Mouse (Mus musculus) small intestine, adult 2 months (tissue): Measurements from ENCODE around the gene Pank1. TPM values are rescaled to one million over a fixed set of nuclear protein-coding genes. Genes with fewer than 3 reads are reported as not detected.

ENCODE experiments used
- H3K27ac ChIP-seq: fragments of 200-500 bp; 2 replicates; pipeline ENCODE4 v1.5.1; 2012; ENCODE audit warnings: low read depth, low read length, control low read depth, inconsistent platforms; ENCODE audit not compliant: insufficient read depth
- H3K27me3 ChIP-seq: fragments of 200-500 bp; 2 replicates; pipeline ENCODE4 v1.6.1; 2012; ENCODE audit warnings: mild to moderate bottlenecking, moderate library complexity, low read length, inconsistent platforms; ENCODE audit not compliant: control insufficient read depth, insufficient read depth
- H3K36me3 ChIP-seq: fragments of 200-500 bp; 2 replicates; pipeline ENCODE4 v1.6.1; 2012; ENCODE audit warnings: mild to moderate bottlenecking, low read length, control low read depth, inconsistent platforms; ENCODE audit not compliant: control insufficient read depth, insufficient read depth
- H3K4me1 ChIP-seq: fragments of 200-500 bp; 2 replicates; pipeline ENCODE4 v1.6.1; 2012; ENCODE audit warnings: low read length, inconsistent platforms, mixed read lengths; ENCODE audit not compliant: control insufficient read depth, insufficient read depth, insufficient read length
- H3K4me3 ChIP-seq: fragments of 200-500 bp; 2 replicates; pipeline ENCODE4 v1.5.1; 2012; ENCODE audit warnings: low read depth, mild to moderate bottlenecking, control low read depth, inconsistent platforms, low read length, moderate library complexity
- CTCF ChIP-seq: fragments of 200-500 bp; IDR thresholded peaks from 2 replicates; pipeline ENCODE4 v1.5.1; 2012; ENCODE audit warnings: low read depth, mild to moderate bottlenecking, control low read depth, inconsistent platforms, low read length, moderate library complexity, mixed read lengths; ENCODE audit not compliant: insufficient replicate concordance, insufficient read length; ENCODE audit errors: extremely low read depth
- POLR2A ChIP-seq: fragments of 200-500 bp; IDR thresholded peaks from 2 replicates; pipeline ENCODE4 v1.6.1; 2012; ENCODE audit warnings: low read depth, mild to moderate bottlenecking, control low read depth, inconsistent platforms, low read length, moderate library complexity
- WGBS: fragments of 180-500 bp; shearing (Covaris S2); methylation state at CpG from one replicate; pipeline ENCODE4 v1.1.7; 2018; 5-methylcytosine and 5-hydroxymethylcytosine counted together
- polyA plus RNA-seq: library from polyadenylated mRNA; depleted of rRNA; stranded (reverse); fragments of >200 nt; gene quantifications from 2 replicates; pipeline ENCODE4 v1.2.3, GENCODE M21; 2012

Gene Pank1
- polyA plus RNA-seq, 1 experiment, result 1.1 TPM

GRCm38 (mm10) chr19:34807173-34807572 lies 72.1 kb downstream of the Pank1 start:
- H3K4me3 ChIP-seq, result no peak overlapping the region
- TF ChIP-seq CTCF, result no peak
- TF ChIP-seq POLR2A, result no peak
- no peaks in the 10 kb centered on the region for H3K27me3 ChIP-seq
- H3K27ac ChIP-seq, result no peak overlapping the region
- H3K36me3 ChIP-seq, result peaks cover under 1% of the 10 kb centered on the region; the same call in 1 of the 2 replicates
- H3K4me1 ChIP-seq, result no peaks in the 10 kb centered on the region
- WGBS, result 81% methylated on average over 5 of the region's 5 CpGs

GRCm38 (mm10) chr19:34805071-34805470 lies 74.2 kb downstream of the Pank1 start:
- no peak overlapping the region for H3K4me3 ChIP-seq
- no peaks in the 10 kb centered on the region for H3K4me1 ChIP-seq
- no peaks in the 10 kb centered on the region for H3K27me3 ChIP-seq
- WGBS, result 86% methylated on average over 2 of the region's 2 CpGs
- no peak overlapping the region for H3K27ac ChIP-seq
- TF ChIP-seq CTCF (no peak), POLR2A (no peak)
- no peaks in the 10 kb centered on the region for H3K36me3 ChIP-seq

GRCm38 (mm10) chr19:34804531-34804930 lies 74.7 kb downstream of the Pank1 start:
- Histone ChIP-seq H3K4me3 (no peak overlapping the region), H3K4me1 (no peaks in the 10 kb centered on the region), H3K36me3 (no peaks in the 10 kb centered on the region), H3K27ac (no peak overlapping the region), H3K27me3 (no peaks in the 10 kb centered on the region)
- TF ChIP-seq CTCF (no peak), POLR2A (no peak)
- WGBS, result 79% methylated on average over 2 of the region's 2 CpGs

- WGBS, result 93% methylated on average over 4 of the region's 4 CpGs
- TF ChIP-seq POLR2A (no peak), CTCF (no peak)
- no peak overlapping the region for H3K27ac ChIP-seq
- H3K36me3 ChIP-seq, result no peaks in the 10 kb centered on the region
- H3K27me3 ChIP-seq, result no peaks in the 10 kb centered on the region
- no peaks in the 10 kb centered on the region for H3K4me1 ChIP-seq
- no peak overlapping the region for H3K4me3 ChIP-seq
These were observed 75.9 kb downstream of the Pank1 start for GRCm38 (mm10) chr19:34803396-34803795.

- WGBS, result 51% methylated on average over 6 of the region's 6 CpGs
- Histone ChIP-seq H3K4me1 (no peaks in the 10 kb centered on the region), H3K27ac (no peak overlapping the region), H3K4me3 (no peak overlapping the region), H3K27me3 (no peaks in the 10 kb centered on the region), H3K36me3 (no peaks in the 10 kb centered on the region)
- no peak for TF ChIP-seq POLR2A
- TF ChIP-seq CTCF, result no peak
These were observed 79.5 kb downstream of the Pank1 start for GRCm38 (mm10) chr19:34799644-34800267.

GRCm38 (mm10) chr19:34796396-34796795 lies 82.9 kb downstream of the Pank1 start:
- no peaks in the 10 kb centered on the region for H3K36me3 ChIP-seq
- no peaks in the 10 kb centered on the region for H3K4me1 ChIP-seq
- no peak overlapping the region for H3K4me3 ChIP-seq
- TF ChIP-seq POLR2A (no peak), CTCF (no peak)
- 70% methylated on average over 4 of the region's 4 CpGs for WGBS
- no peaks in the 10 kb centered on the region for H3K27me3 ChIP-seq
- no peak overlapping the region for H3K27ac ChIP-seq

GRCm38 (mm10) chr19:34782491-34782890 lies 96.8 kb downstream of the Pank1 start:
- 87% methylated on average over 2 of the region's 2 CpGs for WGBS
- no peak overlapping the region for H3K27ac ChIP-seq
- H3K36me3 ChIP-seq, result no peaks in the 10 kb centered on the region
- TF ChIP-seq POLR2A (no peak), CTCF (no peak)
- H3K4me3 ChIP-seq, result no peak overlapping the region
- no peaks in the 10 kb centered on the region for H3K27me3 ChIP-seq
- no peaks in the 10 kb centered on the region for H3K4me1 ChIP-seq
